Mouse (Mus musculus): ENCODE measurements around the gene Spg21. TPM values are rescaled to one million over a fixed set of nuclear protein-coding genes. Genes with fewer than 3 reads are reported as not detected.

The Spg21 gene
- polyA plus RNA-seq, 1 experiment from 2014 or later = 79.6 TPM

- H3K4me2 ChIP-seq = no peak overlapping the region
- no peak overlapping the region for H3K27ac ChIP-seq
- H3K9me3 ChIP-seq = no peaks in the 10 kb centered on the region
- ATAC-seq (ENCODE audit: insufficient read depth, low FRiP score, low read depth) = no peak
- WGBS = 90% methylated on average over 5 of the region's 5 CpGs
- no peak overlapping the region for H3K4me3 ChIP-seq (replicated peaks)
- peaks cover 31% of the 10 kb centered on the region for H3K36me3 ChIP-seq
- H3K9ac ChIP-seq = no peak overlapping the region
- no peaks in the 10 kb centered on the region for H3K4me1 ChIP-seq
- H3K27me3 ChIP-seq (replicated peaks) = no peaks in the 10 kb centered on the region
These were observed 19.3 kb downstream of the Spg21 start for GRCm38 (mm10) chr9:65480071-65480470.

- H3K4me3 ChIP-seq (replicated peaks) = no peak overlapping the region
- WGBS = 85% methylated on average over 3 of the region's 3 CpGs
- no peaks in the 10 kb centered on the region for H3K9me3 ChIP-seq
- ATAC-seq (ENCODE audit: insufficient read depth, low FRiP score, low read depth) = no peak
- no peak overlapping the region for H3K27ac ChIP-seq
- no peak overlapping the region for H3K9ac ChIP-seq
- H3K4me1 ChIP-seq = no peaks in the 10 kb centered on the region
- no peaks in the 10 kb centered on the region for H3K36me3 ChIP-seq
- H3K27me3 ChIP-seq (replicated peaks) = no peaks in the 10 kb centered on the region
- no peak overlapping the region for H3K4me2 ChIP-seq
These were observed 30.7 kb downstream of the Spg21 start for GRCm38 (mm10) chr9:65491476-65491875.

GRCm38 (mm10) chr9:65492351-65492750 is 31.6 kb downstream of the Spg21 start:
- 79% methylated on average over 2 of the region's 2 CpGs for WGBS

GRCm38 (mm10) chr9:65492851-65493250 is 32.1 kb downstream of the Spg21 start:
- H3K9ac ChIP-seq = no peak overlapping the region
- H3K4me1 ChIP-seq = no peaks in the 10 kb centered on the region
- no peak for ATAC-seq (ENCODE audit: insufficient read depth, low FRiP score, low read depth)
- no peaks in the 10 kb centered on the region for H3K27me3 ChIP-seq (replicated peaks)
- no peak overlapping the region for H3K27ac ChIP-seq
- H3K4me3 ChIP-seq (replicated peaks) = no peak overlapping the region
- no peaks in the 10 kb centered on the region for H3K36me3 ChIP-seq
- H3K4me2 ChIP-seq = no peak overlapping the region
- no peaks in the 10 kb centered on the region for H3K9me3 ChIP-seq
- WGBS = 89% methylated on average over 4 of the region's 4 CpGs

More at GRCm38 (mm10) chr9:65492351-65492750, 31.6 kb downstream of the Spg21 start:
- ATAC-seq (ENCODE audit: insufficient read depth, low FRiP score, low read depth) = no peak
- Histone ChIP-seq H3K4me2 (no peak overlapping the region), H3K27me3 (replicated peaks) (no peaks in the 10 kb centered on the region), H3K27ac (no peak overlapping the region), H3K9ac (no peak overlapping the region), H3K4me3 (replicated peaks) (no peak overlapping the region), H3K4me1 (no peaks in the 10 kb centered on the region), H3K36me3 (no peaks in the 10 kb centered on the region), H3K9me3 (no peaks in the 10 kb centered on the region)

DNA sequence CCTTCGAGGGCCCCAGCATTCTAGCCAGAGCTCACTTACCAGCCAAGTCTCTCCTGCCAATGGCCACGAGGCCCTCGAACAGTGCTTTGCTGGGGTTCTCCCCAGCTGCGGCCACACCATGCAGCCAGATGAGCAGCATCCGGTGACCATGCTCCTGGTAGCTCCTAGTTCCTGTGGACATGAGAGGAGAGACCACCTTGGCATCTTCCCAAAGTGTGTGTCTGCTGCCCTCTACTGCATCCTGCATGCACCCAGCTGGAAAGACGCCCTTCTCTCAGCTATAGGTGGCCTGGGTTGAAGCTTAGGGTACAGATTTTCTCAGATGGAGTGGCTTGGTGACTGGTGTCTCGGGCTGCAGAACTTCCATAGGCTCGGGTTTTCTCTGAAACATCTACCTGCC is 41.4 kb downstream of the Spg21 start:
- H3K27me3 ChIP-seq (replicated peaks) = no peaks in the 10 kb centered on the region
- peaks cover 12% of the 10 kb centered on the region; the same call in 1 of the 2 replicates for H3K4me1 ChIP-seq
- WGBS = 47% methylated on average over 8 of the region's 8 CpGs
- H3K4me2 ChIP-seq = no peak overlapping the region
- H3K4me3 ChIP-seq (replicated peaks) = no peak overlapping the region
- no peak overlapping the region for H3K9ac ChIP-seq
- ATAC-seq (ENCODE audit: insufficient read depth, low FRiP score, low read depth) = no peak; the same call in 1 of the 2 replicates
- no peak overlapping the region for H3K27ac ChIP-seq
- H3K9me3 ChIP-seq = no peaks in the 10 kb centered on the region
- no peaks in the 10 kb centered on the region for H3K36me3 ChIP-seq

DNA sequence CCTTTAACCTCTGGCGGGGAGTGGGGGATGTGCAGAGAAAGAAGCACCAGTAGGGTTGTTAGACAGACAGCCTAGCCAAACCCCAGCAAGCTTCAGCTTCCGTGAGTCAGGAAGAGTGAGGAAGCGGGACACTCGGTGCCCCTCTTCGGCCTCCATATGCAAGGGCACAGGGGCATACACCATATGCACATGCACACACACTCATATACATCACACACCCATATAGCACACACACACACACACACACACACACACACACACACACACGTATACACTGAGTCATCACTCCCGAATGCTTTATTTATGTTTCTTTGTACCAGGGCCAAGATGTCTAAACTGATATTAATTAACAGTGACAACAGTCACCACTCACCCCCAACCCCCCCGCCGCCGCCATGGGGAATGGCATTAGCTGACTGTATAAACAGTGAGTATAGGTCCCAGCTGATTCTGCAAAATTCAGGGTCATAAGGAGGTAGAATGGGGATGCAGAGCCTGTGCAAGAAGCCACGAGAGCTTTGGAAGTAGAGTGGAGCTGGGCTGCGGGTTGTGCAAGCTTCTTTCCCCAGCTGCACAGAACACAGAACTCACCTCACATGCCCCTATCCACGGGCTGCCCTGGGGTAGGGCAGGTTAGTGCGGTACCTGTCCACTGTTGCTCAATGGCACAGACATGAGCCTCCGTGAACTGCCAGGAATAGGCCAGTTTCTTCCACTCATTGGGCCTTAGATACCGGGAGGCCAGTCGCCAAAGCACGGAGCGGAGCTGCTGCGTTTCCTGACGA is 42.2 kb downstream of the Spg21 start:
- Histone ChIP-seq H3K9me3 (no peaks in the 10 kb centered on the region), H3K9ac (no peak overlapping the region), H3K27me3 (replicated peaks) (no peaks in the 10 kb centered on the region), H3K27ac (no peak overlapping the region), H3K4me2 (no peak overlapping the region), H3K4me1 (peaks cover 12% of the 10 kb centered on the region; the same call in 1 of the 2 replicates), H3K36me3 (no peaks in the 10 kb centered on the region), H3K4me3 (replicated peaks) (no peak overlapping the region)
- WGBS = 59% methylated on average over 21 of the region's 21 CpGs
- no peak; the same call in 1 of the 2 replicates for ATAC-seq (ENCODE audit: insufficient read depth, low FRiP score, low read depth)

GRCm38 (mm10) chr9:65508449-65508848 is 47.7 kb downstream of the Spg21 start:
- WGBS = 45% methylated on average over 7 of the region's 7 CpGs
- H3K9ac ChIP-seq = no peak overlapping the region

GRCm38 (mm10) chr9:65512520-65512919 is 51.8 kb downstream of the Spg21 start:
- WGBS = 64% methylated on average over 3 of the region's 3 CpGs
- H3K9ac ChIP-seq = no peak overlapping the region
- no peak overlapping the region for H3K4me2 ChIP-seq
- peak; percentile 67; the same call in 1 of the 2 replicates for ATAC-seq (ENCODE audit: insufficient read depth, low FRiP score, low read depth)
- H3K27me3 ChIP-seq (replicated peaks) = no peaks in the 10 kb centered on the region
- H3K27ac ChIP-seq = no peak overlapping the region
- H3K36me3 ChIP-seq = no peaks in the 10 kb centered on the region
- no peak overlapping the region for H3K4me3 ChIP-seq (replicated peaks)
- no peaks in the 10 kb centered on the region for H3K4me1 ChIP-seq
- no peaks in the 10 kb centered on the region for H3K9me3 ChIP-seq

More at GRCm38 (mm10) chr9:65508449-65508848, 47.7 kb downstream of the Spg21 start:
- no peaks in the 10 kb centered on the region for H3K9me3 ChIP-seq
- H3K4me1 ChIP-seq = no peaks in the 10 kb centered on the region
- H3K36me3 ChIP-seq = no peaks in the 10 kb centered on the region
- H3K4me2 ChIP-seq = no peak overlapping the region
- no peak overlapping the region; the same call in 1 of the 2 replicates for H3K27ac ChIP-seq
- no peaks in the 10 kb centered on the region for H3K27me3 ChIP-seq (replicated peaks)
- peak; percentile 28; the same call in 1 of the 2 replicates for ATAC-seq (ENCODE audit: insufficient read depth, low FRiP score, low read depth)
- no peak overlapping the region for H3K4me3 ChIP-seq (replicated peaks)

DNA sequence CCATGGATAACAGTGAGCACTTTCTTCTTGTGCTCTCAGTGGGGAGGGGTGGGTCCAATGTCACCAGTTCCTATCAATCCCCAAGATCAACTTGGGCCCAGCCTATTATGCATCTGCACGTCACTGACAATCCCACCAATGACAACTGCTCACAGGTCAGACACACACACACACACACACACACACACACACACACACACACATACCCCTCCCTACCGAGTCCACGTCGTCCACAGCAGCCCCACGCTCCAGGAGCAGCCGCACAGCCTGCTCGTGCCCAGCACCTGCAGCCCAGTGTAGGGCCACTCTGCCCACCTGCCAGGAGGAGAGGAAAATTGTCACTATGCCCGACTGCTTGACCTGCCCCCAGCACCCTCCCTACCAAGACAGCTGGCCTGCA is 53.7 kb downstream of the Spg21 start:
- no peaks in the 10 kb centered on the region for H3K27me3 ChIP-seq (replicated peaks)
- ATAC-seq (ENCODE audit: insufficient read depth, low FRiP score, low read depth) = no peak; the same call in 1 of the 2 replicates
- no peak overlapping the region for H3K27ac ChIP-seq

GRCm38 (mm10) chr9:65514851-65515261 is 54.1 kb downstream of the Spg21 start:
- peaks cover under 1% of the 10 kb centered on the region; the same call in 1 of the 2 replicates for H3K4me1 ChIP-seq
- no peak for ATAC-seq (ENCODE audit: insufficient read depth, low FRiP score, low read depth)
- no peaks in the 10 kb centered on the region for H3K36me3 ChIP-seq
- no peaks in the 10 kb centered on the region for H3K9me3 ChIP-seq
- no peaks in the 10 kb centered on the region for H3K27me3 ChIP-seq (replicated peaks)
- H3K4me3 ChIP-seq (replicated peaks) = no peak overlapping the region
- WGBS = 39% methylated on average over 3 of the region's 3 CpGs
- no peak overlapping the region for H3K27ac ChIP-seq
- no peak overlapping the region for H3K9ac ChIP-seq
- H3K4me2 ChIP-seq = no peak overlapping the region

More for the DNA sequence above, 53.7 kb downstream of the Spg21 start:
- Histone ChIP-seq H3K9me3 (no peaks in the 10 kb centered on the region), H3K4me1 (no peaks in the 10 kb centered on the region), H3K9ac (no peak overlapping the region), H3K4me2 (no peak overlapping the region), H3K36me3 (no peaks in the 10 kb centered on the region), H3K4me3 (replicated peaks) (no peak overlapping the region)
- 82% methylated on average over 8 of the region's 8 CpGs for WGBS

GRCm38 (mm10) chr9:65519807-65520504 is 59.2 kb downstream of the Spg21 start, which contains the start of gene Ankdd1a:
Gene Ankdd1a, minus strand, starts transcription at chr9:65520193.
- Histone ChIP-seq H3K36me3 (no peaks in the 10 kb centered on the region), H3K4me2 (peak within 1 kb of the TSS; percentile 51), H3K27ac (no peak within 1 kb of the TSS), H3K9ac (no peak within 1 kb of the TSS), H3K4me1 (peaks cover 10% of the 10 kb centered on the region; the same call in 1 of the 2 replicates), H3K4me3 (replicated peaks) (peak within 1 kb of the TSS; percentile 23), H3K9me3 (no peaks in the 10 kb centered on the region), H3K27me3 (replicated peaks) (no peaks in the 10 kb centered on the region)
- no peak for ATAC-seq (ENCODE audit: insufficient read depth, low FRiP score, low read depth)
- WGBS = 8% methylated on average over 25 of the region's 25 CpGs

- ATAC-seq (ENCODE audit: insufficient read depth, low FRiP score, low read depth) = no peak
- peak overlapping the region; percentile 23 for H3K4me3 ChIP-seq (replicated peaks)
- WGBS = 22% methylated on average over 11 of the region's 11 CpGs
These were observed 59.7 kb downstream of the Spg21 start for GRCm38 (mm10) chr9:65520505-65520876.

More at GRCm38 (mm10) chr9:65520505-65520876, 59.7 kb downstream of the Spg21 start:
- H3K27me3 ChIP-seq (replicated peaks) = no peaks in the 10 kb centered on the region
- H3K36me3 ChIP-seq = no peaks in the 10 kb centered on the region
- no peak overlapping the region for H3K27ac ChIP-seq
- H3K4me2 ChIP-seq = peak overlapping the region; percentile 51
- no peak overlapping the region for H3K9ac ChIP-seq
- peaks cover 10% of the 10 kb centered on the region; the same call in 1 of the 2 replicates for H3K4me1 ChIP-seq
- no peaks in the 10 kb centered on the region for H3K9me3 ChIP-seq

Data from stomach, embryonic 15.5 days (tissue).